Comparison of ENCODE assay signal across 17 mouse cellular contexts in the genomic region with DNA sequence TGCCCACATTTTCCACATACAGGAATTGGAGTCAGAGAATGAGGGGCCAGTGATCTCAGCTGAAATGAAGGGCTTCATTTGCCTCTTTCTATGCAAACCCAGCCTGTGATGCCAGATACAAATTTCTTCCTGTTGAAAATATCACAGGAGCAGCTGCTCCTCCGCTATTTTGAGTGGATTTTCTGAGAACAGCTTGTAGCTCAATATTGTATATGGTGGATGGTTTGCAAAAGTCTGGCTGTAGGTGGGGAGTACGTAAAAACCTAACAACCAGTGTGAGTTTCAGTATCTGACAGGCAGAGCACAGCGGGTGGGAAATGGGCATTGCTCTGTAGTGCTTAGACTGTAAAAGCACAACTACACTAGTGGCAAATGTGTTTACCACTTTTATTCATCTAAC.
DNase-seq lines count a peak whose midpoint lies in the region; ATAC-seq and TF ChIP-seq lines count a peak whose summit lies in the region.
"Had no signal": no experiment of that assay in that cellular context is flagged by ENCODE, and none has a peak within 500 bp of the region (broad histone marks: within the 10 kb centered on the region; RNA-seq: fewer than 3 reads in every experiment).

No protein-coding gene starts in this region.

- H3K36me3 ChIP-seq in kidney, embryonic 14.5 days (ENCODE audit: control insufficient read depth, insufficient read depth, low read length): no peaks in the 10 kb centered on the region
- no peaks in the 10 kb centered on the region for H3K36me3 ChIP-seq in kidney, adult 2 months (ENCODE audit: control insufficient read depth, insufficient read depth, low read length)
- H3K36me3 ChIP-seq: limb, embryonic 10.5 days; liver, embryonic 15.5 days; neural tube, embryonic 12.5 days; stomach, embryonic 15.5 days had no signal

- no peak overlapping the region for H3K4me3 ChIP-seq in kidney, embryonic 14.5 days (ENCODE audit: low read length)
- H3K4me3 ChIP-seq in kidney, adult 2 months (ENCODE audit: insufficient read depth, low read depth, low read length): no peak overlapping the region
- H3K4me3 ChIP-seq: limb, embryonic 10.5 days; liver, embryonic 15.5 days; neural tube, embryonic 12.5 days; stomach, embryonic 15.5 days had no signal

- WGBS in kidney, embryonic 14.5 days: 83% methylated on average over 3 of the region's 3 CpGs
- 82% methylated on average over 3 of the region's 3 CpGs for WGBS in kidney, adult 2 months

- DNase-seq in brain, embryonic 18.5 days (ENCODE audit: low read depth, low spot score): peak; percentile 60
- DNase-seq in frontal cortex, adult 2 months (ENCODE audit: extremely low spot score in 1 of 2, low spot score in 1 of 2): peak; percentile 76 to 77
- peak; percentile 38 to 55 for DNase-seq in layer of hippocampus, postnatal 36 days
- DNase-seq in right cerebral cortex, adult 2 months (ENCODE audit: low spot score in 2 of 2): peak; percentile 56 to 61
- no peak for DNase-seq in Muller cell, postnatal 12 days (ENCODE audit: inconsistent ontology term)
- DNase-seq in kidney, adult 2 months: no peak
- DNase-seq: gastrocnemius, postnatal 10 days; lung, postnatal 36 days; midbrain, embryonic 14.5 days; retina, postnatal 1 day had no signal

- no peaks in the 10 kb centered on the region for H3K27me3 ChIP-seq in kidney, embryonic 14.5 days (ENCODE audit: control insufficient read depth, insufficient read depth, low read length)
- no peaks in the 10 kb centered on the region for H3K27me3 ChIP-seq in kidney, adult 2 months (replicated peaks; ENCODE audit: control insufficient read depth, insufficient read depth, low read length)
- H3K27me3 ChIP-seq: liver, embryonic 15.5 days; neural tube, embryonic 12.5 days; stomach, embryonic 15.5 days had no signal

- no peak overlapping the region for H3K9ac ChIP-seq in kidney, embryonic 14.5 days (ENCODE audit: low read depth, low read length)
- H3K9ac ChIP-seq: liver, embryonic 15.5 days; neural tube, embryonic 12.5 days; stomach, embryonic 15.5 days had no signal

- no peak for ATAC-seq in kidney, embryonic 14.5 days (ENCODE audit: low FRiP score, low TSS enrichment)
- ATAC-seq: intestine, embryonic 16.5 days had no signal

- no peak overlapping the region for H3K27ac ChIP-seq in kidney, embryonic 14.5 days (ENCODE audit: low read depth, low read length)
- H3K27ac ChIP-seq in kidney, adult 2 months (ENCODE audit: insufficient read depth, low read depth, low read length): no peak overlapping the region
- H3K27ac ChIP-seq: limb, embryonic 10.5 days; liver, embryonic 15.5 days; neural tube, embryonic 12.5 days; stomach, embryonic 15.5 days had no signal

- TF ChIP-seq POLR2A in kidney, adult 2 months (IDR thresholded peaks at IDR 0.05; ENCODE audit: low read depth, low read length): no peak

- no peaks in the 10 kb centered on the region for H3K4me1 ChIP-seq in kidney, embryonic 14.5 days (ENCODE audit: control insufficient read depth, insufficient read depth, low read length)
- H3K4me1 ChIP-seq in kidney, adult 2 months (ENCODE audit: control insufficient read depth, insufficient read depth, low read length): no peaks in the 10 kb centered on the region
- H3K4me1 ChIP-seq: limb, embryonic 10.5 days; liver, embryonic 15.5 days; neural tube, embryonic 12.5 days; stomach, embryonic 15.5 days had no signal

- H3K4me2 ChIP-seq in kidney, embryonic 14.5 days (replicated peaks; ENCODE audit: low read depth, low read length): no peak overlapping the region
- H3K4me2 ChIP-seq: heart, embryonic 11.5 days; liver, embryonic 15.5 days; neural tube, embryonic 12.5 days; stomach, embryonic 15.5 days had no signal

- H3K9me3 ChIP-seq in kidney, embryonic 14.5 days (ENCODE audit: control insufficient read depth, low read length): no peaks in the 10 kb centered on the region
- H3K9me3 ChIP-seq: limb, embryonic 10.5 days; liver, embryonic 15.5 days; neural tube, embryonic 12.5 days; stomach, embryonic 15.5 days had no signal

- no peak for TF ChIP-seq CTCF in kidney, adult 2 months (conservative IDR thresholded peaks at IDR 0.05; ENCODE audit: insufficient read depth, insufficient read length, low read depth, low read length)

Comparison
In these comparisons a context has a peak if more than half of its experiments do, and no peak if none do; other contexts are left out.
1. DNase-seq: peak in brain, embryonic 18.5 days (single experiment), frontal cortex, adult 2 months (2 of 2), layer of hippocampus, postnatal 36 days (2 of 2) and right cerebral cortex, adult 2 months (2 of 2); none in Muller cell, postnatal 12 days (single experiment) and kidney, adult 2 months (single experiment).